Mouse (Mus musculus): Measurements from ENCODE around the gene Fam20b.

The Fam20b gene

GRCm38 (mm10) chr1:156672720-156673475 lies 46.0 kb downstream of the Fam20b start:
- DNase-seq (ENCODE audit: low read depth, low spot score), result peak; percentile 57

GRCm38 (mm10) chr1:156671921-156672320 lies 47.0 kb downstream of the Fam20b start:
- no peak for DNase-seq (ENCODE audit: low read depth, low spot score)

- DNase-seq (ENCODE audit: low read depth, low spot score), result peak; percentile 87
Measured at GRCm38 (mm10) chr1:156669208-156669983, 49.5 kb downstream of the Fam20b start.

GRCm38 (mm10) chr1:156668602-156669001 lies 50.3 kb downstream of the Fam20b start:
- peak; percentile 92 for DNase-seq (ENCODE audit: low read depth, low spot score)

GRCm38 (mm10) chr1:156667141-156667926 lies 51.6 kb downstream of the Fam20b start:
- DNase-seq (ENCODE audit: low read depth, low spot score), result no peak

- no peak for DNase-seq (ENCODE audit: low read depth, low spot score)
Measured at GRCm38 (mm10) chr1:156665777-156666176, 53.1 kb downstream of the Fam20b start.

- peak; percentile 39 for DNase-seq (ENCODE audit: low read depth, low spot score)
Measured at GRCm38 (mm10) chr1:156660660-156661236, 58.1 kb downstream of the Fam20b start.

- DNase-seq (ENCODE audit: low read depth, low spot score), result peak; percentile 64
Measured at GRCm38 (mm10) chr1:156659906-156660659, 58.8 kb downstream of the Fam20b start.

- no peak for DNase-seq (ENCODE audit: low read depth, low spot score)
Measured at GRCm38 (mm10) chr1:156658676-156659075, 60.2 kb downstream of the Fam20b start.

- no peak for DNase-seq (ENCODE audit: low read depth, low spot score)
Measured at GRCm38 (mm10) chr1:156657523-156657922, 61.4 kb downstream of the Fam20b start.

GRCm38 (mm10) chr1:156654735-156655530 lies 64.0 kb downstream of the Fam20b start:
- peak; percentile 73 for DNase-seq (ENCODE audit: low read depth, low spot score)

- DNase-seq (ENCODE audit: low read depth, low spot score), result no peak
Measured at GRCm38 (mm10) chr1:156652189-156652822, 66.6 kb downstream of the Fam20b start.

- DNase-seq (ENCODE audit: low read depth, low spot score), result peak; percentile 40
Measured at GRCm38 (mm10) chr1:156650631-156651030, 68.3 kb downstream of the Fam20b start.

GRCm38 (mm10) chr1:156648705-156649104 lies 70.2 kb downstream of the Fam20b start:
- DNase-seq (ENCODE audit: low read depth, low spot score), result peak; percentile 84

GRCm38 (mm10) chr1:156645971-156646370 lies 72.9 kb downstream of the Fam20b start:
- no peak for DNase-seq (ENCODE audit: low read depth, low spot score)

- no peak for DNase-seq (ENCODE audit: low read depth, low spot score)
Measured at GRCm38 (mm10) chr1:156644780-156645523, 73.9 kb downstream of the Fam20b start.

GRCm38 (mm10) chr1:156644061-156644460 lies 74.8 kb downstream of the Fam20b start:
- no peak for DNase-seq (ENCODE audit: low read depth, low spot score)

GRCm38 (mm10) chr1:156642813-156643212 lies 76.1 kb downstream of the Fam20b start:
- DNase-seq (ENCODE audit: low read depth, low spot score), result no peak

GRCm38 (mm10) chr1:156641808-156642207 lies 77.1 kb downstream of the Fam20b start:
- DNase-seq (ENCODE audit: low read depth, low spot score), result no peak
